Mouse (Mus musculus): Measurements from ENCODE around the gene Gm5751. TPM values are rescaled to one million over a fixed set of nuclear protein-coding genes. Genes with fewer than 3 reads are reported as not detected.

Gene Gm5751
- polyA plus RNA-seq, 1 experiment from 2014 or later: not detected

DNA sequence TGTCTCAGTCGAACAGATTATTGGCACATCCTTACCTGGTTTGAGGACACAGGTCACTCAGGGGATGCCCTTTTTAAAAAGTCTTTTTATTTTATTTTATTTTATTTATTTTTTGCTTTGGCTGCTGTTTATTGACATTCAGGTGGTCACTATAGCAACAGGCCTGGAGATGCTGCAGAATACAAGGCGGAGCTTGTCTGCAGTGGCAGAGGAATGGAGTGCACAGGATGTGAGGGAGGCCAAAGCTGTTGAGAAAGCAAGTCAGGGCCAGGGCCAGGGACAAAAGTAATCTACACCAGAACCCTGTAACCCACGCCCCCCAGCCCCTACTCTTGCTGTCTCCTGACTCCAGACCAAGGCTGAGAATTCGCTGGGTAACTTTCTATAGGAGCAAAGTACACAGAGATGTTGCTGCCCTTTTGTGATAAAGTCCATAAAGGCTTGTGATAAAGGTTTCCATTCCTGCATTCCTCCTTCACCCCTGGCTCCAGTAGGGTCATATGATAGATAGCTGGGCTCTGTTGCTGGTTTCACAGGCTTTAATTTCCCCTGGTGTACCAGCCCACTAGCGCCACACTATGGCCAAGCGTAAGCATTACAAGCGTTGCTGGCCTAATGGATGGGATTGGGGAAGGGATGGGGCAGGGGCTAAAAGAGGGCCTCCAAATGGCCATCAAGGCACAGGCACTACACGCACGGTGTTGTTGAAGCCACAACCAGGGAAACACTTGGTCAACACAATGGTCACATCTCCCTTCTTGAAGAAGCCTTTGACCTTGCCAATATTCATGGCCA is 48.0 kb downstream of the Gm5751 start:
- Histone ChIP-seq H3K9ac (no peak overlapping the region), H3K9me3 (replicated peaks) (no peaks in the 10 kb centered on the region), H3K36me3 (ENCODE audit: poor library complexity, severe bottlenecking) (no peaks in the 10 kb centered on the region), H3K4me1 (no peaks in the 10 kb centered on the region), H3K4me2 (no peak overlapping the region), H3K4me3 (no peak overlapping the region), H3K27me3 (no peaks in the 10 kb centered on the region), H3K27ac (no peak overlapping the region)
- WGBS: 55% methylated on average over 9 of the region's 9 CpGs
- ATAC-seq: no peak

DNA sequence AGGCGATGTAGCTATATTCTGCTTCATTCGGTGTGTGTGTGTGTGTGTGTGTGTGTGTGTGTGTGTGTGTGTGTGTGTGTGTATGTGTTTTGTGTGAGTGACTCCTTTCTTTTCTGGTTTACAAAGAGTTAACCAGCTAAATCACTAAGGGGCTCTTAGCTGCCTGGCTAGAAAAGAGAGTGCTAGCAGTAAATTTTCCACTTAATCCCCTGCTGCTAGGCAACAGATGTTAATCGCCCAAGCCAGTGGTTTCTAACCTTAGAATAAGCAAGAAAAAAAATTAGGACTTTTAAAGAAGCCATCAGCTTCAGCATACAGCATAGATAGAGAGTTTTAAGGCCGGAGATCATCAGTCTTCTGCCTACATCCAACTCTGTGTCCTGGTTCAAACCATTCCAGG is 53.3 kb downstream of the Gm5751 start:
- Histone ChIP-seq H3K4me2 (no peak overlapping the region), H3K9me3 (replicated peaks) (no peaks in the 10 kb centered on the region), H3K27ac (no peak overlapping the region), H3K9ac (no peak overlapping the region), H3K4me3 (no peak overlapping the region), H3K27me3 (no peaks in the 10 kb centered on the region), H3K4me1 (no peaks in the 10 kb centered on the region), H3K36me3 (ENCODE audit: poor library complexity, severe bottlenecking) (no peaks in the 10 kb centered on the region)
- WGBS: 16% methylated on average over 4 of the region's 4 CpGs
- ATAC-seq: no peak

Other genes with a start within 250 kb of the Gm5751 start
- not detected in 2 replicates for gene Ssxb8, start 183.4 kb upstream of the Gm5751 start, polyA plus RNA-seq (2015; fragmentation: Nextera tagmentation; extraction: Ambion mirVana)
- not detected in 2 replicates for gene Ssx9, start 125.8 kb upstream of the Gm5751 start, polyA plus RNA-seq (2015; fragmentation: Nextera tagmentation; extraction: Ambion mirVana)
- not detected in 2 replicates for gene Ssxb5, start 70.6 kb upstream of the Gm5751 start, polyA plus RNA-seq (2015; fragmentation: Nextera tagmentation; extraction: Ambion mirVana)
- not detected in 2 replicates for gene Gm6592, start 30.3 kb upstream of the Gm5751 start, polyA plus RNA-seq (2015; fragmentation: Nextera tagmentation; extraction: Ambion mirVana)
- gene B630019K06Rik, start 18.1 kb downstream of the Gm5751 start, polyA plus RNA-seq (2015; fragmentation: Nextera tagmentation; extraction: Ambion mirVana): 8.0 and 9.0 TPM in 2 replicates
- not detected in 2 replicates for gene Fthl17b, start 88.7 kb downstream of the Gm5751 start, polyA plus RNA-seq (2015; fragmentation: Nextera tagmentation; extraction: Ambion mirVana)
- not detected in 2 replicates for gene Fthl17c, start 102.3 kb downstream of the Gm5751 start, polyA plus RNA-seq (2015; fragmentation: Nextera tagmentation; extraction: Ambion mirVana)
- not detected in 2 replicates for gene Fthl17d, start 112.5 kb downstream of the Gm5751 start, polyA plus RNA-seq (2015; fragmentation: Nextera tagmentation; extraction: Ambion mirVana)
- gene Fthl17e, start 159.2 kb downstream of the Gm5751 start, polyA plus RNA-seq (2015; fragmentation: Nextera tagmentation; extraction: Ambion mirVana): not detected in 2 replicates
- not detected in 2 replicates for gene Fthl17f, start 188.8 kb downstream of the Gm5751 start, polyA plus RNA-seq (2015; fragmentation: Nextera tagmentation; extraction: Ambion mirVana)
- gene 4930402K13Rik, start 230.3 kb downstream of the Gm5751 start, polyA plus RNA-seq (2015; fragmentation: Nextera tagmentation; extraction: Ambion mirVana): not detected in 2 replicates